In genomic region chr9:104236256-104236930, GRCm38 (mm10) we compare ENCODE assay signal across 18 mouse cellular contexts. TPM values are rescaled to one million over a fixed set of nuclear protein-coding genes. Genes with fewer than 3 reads are reported as not detected.
DNase-seq lines count a peak whose midpoint lies in the region; ATAC-seq lines count a peak whose summit lies in the region.
"Had no signal": no experiment of that assay in that cellular context is flagged by ENCODE, and none has a peak within 500 bp of the region (broad histone marks: within the 10 kb centered on the region; RNA-seq: fewer than 3 reads in every experiment).

No protein-coding gene starts in this region.

- H3K27ac ChIP-seq in heart, embryonic 10.5 days: no peak overlapping the region
- H3K27ac ChIP-seq in heart, embryonic 16.5 days (ENCODE audit: low read length): peak overlapping the region; percentile 54
- H3K27ac ChIP-seq in forebrain, embryonic 14.5 days (ENCODE audit: low read depth, low read length): peak overlapping the region; percentile 3
- peak overlapping the region; percentile 53 for H3K27ac ChIP-seq in forebrain, embryonic 16.5 days (ENCODE audit: low read length)
- H3K27ac ChIP-seq: gastrocnemius, adult 2 months; heart, adult 2 months; hindbrain, embryonic 12.5 days; kidney, embryonic 15.5 days; liver, embryonic 14.5 days had no signal

- no peak for ATAC-seq in heart, embryonic 16.5 days (replicated peaks; ENCODE audit: extremely low read depth, insufficient read depth, low FRiP score)
- ATAC-seq in forebrain, embryonic 14.5 days: no peak
- no peak for ATAC-seq in forebrain, embryonic 16.5 days
- ATAC-seq: CD4-positive, CD25-positive, alpha-beta regulatory T cell, adult 4 months; inflammation-experienced regulatory T-cells, adult 6 months had no signal

- H3K9ac ChIP-seq in heart, embryonic 16.5 days (ENCODE audit: low read length): no peak overlapping the region
- no peak overlapping the region for H3K9ac ChIP-seq in forebrain, embryonic 14.5 days (ENCODE audit: low read length)
- no peak overlapping the region for H3K9ac ChIP-seq in forebrain, embryonic 16.5 days (replicated peaks; ENCODE audit: low read depth, low read length)
- H3K9ac ChIP-seq: hindbrain, embryonic 12.5 days; kidney, embryonic 15.5 days; liver, embryonic 14.5 days; lung, embryonic 14.5 days had no signal

- no peak overlapping the region for H3K4me3 ChIP-seq in heart, embryonic 10.5 days
- H3K4me3 ChIP-seq in heart, embryonic 16.5 days (ENCODE audit: low read length): no peak overlapping the region
- no peak overlapping the region for H3K4me3 ChIP-seq in forebrain, embryonic 14.5 days (ENCODE audit: low read depth, low read length)
- no peak overlapping the region for H3K4me3 ChIP-seq in forebrain, embryonic 16.5 days (replicated peaks; ENCODE audit: low read length)
- H3K4me3 ChIP-seq: gastrocnemius, adult 2 months; heart, adult 2 months; hindbrain, embryonic 12.5 days; kidney, embryonic 15.5 days had no signal

- H3K9me3 ChIP-seq in heart, embryonic 10.5 days: no peaks in the 10 kb centered on the region
- H3K9me3 ChIP-seq in heart, embryonic 16.5 days (replicated peaks; ENCODE audit: control insufficient read depth, low read length): no peaks in the 10 kb centered on the region
- H3K9me3 ChIP-seq in forebrain, embryonic 14.5 days (replicated peaks; ENCODE audit: control insufficient read depth, low read length): no peaks in the 10 kb centered on the region
- no peaks in the 10 kb centered on the region for H3K9me3 ChIP-seq in forebrain, embryonic 16.5 days (ENCODE audit: control insufficient read depth, low read length)
- H3K9me3 ChIP-seq: hindbrain, embryonic 12.5 days; kidney, embryonic 15.5 days had no signal

- H3K27me3 ChIP-seq in heart, embryonic 10.5 days (ENCODE audit: insufficient read depth, poor library complexity, severe bottlenecking): no peaks in the 10 kb centered on the region
- no peaks in the 10 kb centered on the region for H3K27me3 ChIP-seq in heart, embryonic 16.5 days (ENCODE audit: control insufficient read depth, insufficient read depth, low read length)
- no peaks in the 10 kb centered on the region for H3K27me3 ChIP-seq in forebrain, embryonic 14.5 days (replicated peaks; ENCODE audit: control insufficient read depth, insufficient read depth, low read length)
- no peaks in the 10 kb centered on the region for H3K27me3 ChIP-seq in forebrain, embryonic 16.5 days (replicated peaks; ENCODE audit: control insufficient read depth, insufficient read depth, low read length)
- H3K27me3 ChIP-seq: hindbrain, embryonic 12.5 days; kidney, embryonic 15.5 days had no signal

- peaks cover 58% of the 10 kb centered on the region for H3K36me3 ChIP-seq in heart, embryonic 10.5 days
- H3K36me3 ChIP-seq in heart, embryonic 16.5 days (ENCODE audit: control insufficient read depth, insufficient read depth): peaks cover 20% of the 10 kb centered on the region
- peaks cover 40% of the 10 kb centered on the region for H3K36me3 ChIP-seq in forebrain, embryonic 14.5 days (ENCODE audit: control insufficient read depth, insufficient read depth, low read length)
- H3K36me3 ChIP-seq in forebrain, embryonic 16.5 days (ENCODE audit: control insufficient read depth, insufficient read depth): peaks cover 5% of the 10 kb centered on the region

- 90% methylated on average over 11 of the region's 11 CpGs for WGBS in heart, embryonic 10.5 days
- 86% methylated on average over 11 of the region's 11 CpGs for WGBS in heart, embryonic 16.5 days
- WGBS in forebrain, embryonic 14.5 days: 88% methylated on average over 11 of the region's 11 CpGs
- 89% methylated on average over 11 of the region's 11 CpGs for WGBS in forebrain, embryonic 16.5 days

- DNase-seq in heart, embryonic 10.5 days (ENCODE audit: low spot score): peak; percentile 71
- no peak for DNase-seq in heart, adult 8-10 months (ENCODE audit: low spot score)
- DNase-seq in heart, adult 9 months (ENCODE audit: low spot score in 2 of 2): no peak
- DNase-seq in forebrain, embryonic 14.5 days (ENCODE audit: low spot score): no peak
- DNase-seq in thymus, postnatal 14 days: no peak
- DNase-seq: liver; spleen, adult 18-20 months; thymus, postnatal 25 days had no signal

- H3K4me2 ChIP-seq in heart, embryonic 16.5 days (ENCODE audit: low read depth, low read length): no peak overlapping the region
- no peak overlapping the region for H3K4me2 ChIP-seq in forebrain, embryonic 14.5 days (ENCODE audit: low read length)
- H3K4me2 ChIP-seq in forebrain, embryonic 16.5 days (ENCODE audit: low read length): no peak overlapping the region
- H3K4me2 ChIP-seq: hindbrain, embryonic 12.5 days; kidney, embryonic 15.5 days; lung, embryonic 14.5 days had no signal

- peaks cover 14% of the 10 kb centered on the region; the same call in 1 of the 2 replicates for H3K4me1 ChIP-seq in heart, embryonic 10.5 days
- H3K4me1 ChIP-seq in heart, embryonic 16.5 days (ENCODE audit: control insufficient read depth, insufficient read depth, low read length): peaks cover 21% of the 10 kb centered on the region
- H3K4me1 ChIP-seq in forebrain, embryonic 14.5 days (ENCODE audit: control insufficient read depth, insufficient read depth, low read length): 0 out of 2 replicates have a peak, but pooled peaks cover 3% of the 10 kb centered on the region
- peaks cover 12% of the 10 kb centered on the region for H3K4me1 ChIP-seq in forebrain, embryonic 16.5 days (replicated peaks; ENCODE audit: control insufficient read depth, insufficient read depth, low read length)
- H3K4me1 ChIP-seq: hindbrain, embryonic 12.5 days; kidney, embryonic 15.5 days had no signal

RNA-seq across cellular contexts. Expression of gene Dnajc13, which starts 26.3 kb away (rescaled TPM):
- polyA plus RNA-seq in heart, embryonic 10.5 days (2016; fragmentation: Nextera tagmentation; extraction: Ambion mirVana): 21.5 and 23.6 TPM in 2 replicates
- total RNA-seq in heart, adult 8-10 months (2022): 10 to 100 TPM; 28.3 to 36.0 (median 32.0) TPM
- polyA plus RNA-seq in heart, embryonic 16.5 days (2015; fragmentation: Nextera tagmentation; extraction: Ambion mirVana): 17.0 and 21.6 TPM in 2 replicates
- polyA plus RNA-seq in forebrain, embryonic 14.5 days (2014; fragmentation: Nextera tagmentation; extraction: Ambion mirVana): 17.3 and 17.5 TPM in 2 replicates
- 17.9 and 22.8 TPM in 2 replicates for polyA plus RNA-seq in forebrain, embryonic 16.5 days (2015; fragmentation: Nextera tagmentation; extraction: Ambion mirVana)
